Mouse (Mus musculus): Measurements from ENCODE around the gene Ranbp1.

- TF ChIP-seq EP300 (IDR thresholded peaks at IDR 0.05; ENCODE audit: low read depth) (no peak), CTCF (IDR thresholded peaks at IDR 0.05; ENCODE audit: low read depth) (no peak)
Measured at GRCm38 (mm10) chr16:18241581-18241980, 7.0 kb downstream of the Ranbp1 start.

Measured in heart, postnatal 0 days (tissue).